Mouse (Mus musculus) spleen, adult 2 months (tissue): ENCODE measurements around the gene Pdk2.

Experiments
- CTCF ChIP-seq: fragments of 200-500 bp; IDR thresholded peaks from 2 replicates; pipeline ENCODE4 v1.5.1; 2011; ENCODE audit warnings: mild to moderate bottlenecking, inconsistent platforms; ENCODE audit not compliant: insufficient read depth, insufficient read length, insufficient replicate concordance; ENCODE audit errors: extremely low read depth
- POLR2A ChIP-seq: fragments of 200-500 bp; IDR thresholded peaks from 2 replicates; pipeline ENCODE4 v1.6.1; 2011; ENCODE audit warnings: low read depth, low read length, inconsistent platforms

- TF ChIP-seq CTCF: peak; percentile 77; the same call in 1 of the 2 replicates
- TF ChIP-seq POLR2A: no peak
Measured at GRCm38 (mm10) chr11:95001058-95001457, 40.1 kb downstream of the Pdk2 start.
